Mouse (Mus musculus): ENCODE results near the gene Ap1s2. TPM values are rescaled to one million over a fixed set of nuclear protein-coding genes. Genes with fewer than 3 reads are reported as not detected.

The Ap1s2 gene
- total and polyA plus RNA-seq, 2 experiments from 2014 or later = 45.7 to 124 TPM

GRCm38 (mm10) chrX:163912791-163913190 is 4.0 kb downstream of the Ap1s2 start:
- no peak overlapping the region for H3K4me3 ChIP-seq (ENCODE audit: low read length)
- peak; percentile 79 for TF ChIP-seq CTCF (IDR thresholded peaks at IDR 0.05; ENCODE audit: low read depth)
- no peak overlapping the region for H3K27ac ChIP-seq
- H3K36me3 ChIP-seq (ENCODE audit: insufficient read depth, low read length) = no peaks in the 10 kb centered on the region
- H3K27me3 ChIP-seq (ENCODE audit: insufficient read depth, low read length) = no peaks in the 10 kb centered on the region
- H3K9me3 ChIP-seq (ENCODE audit: low read length) = no peaks in the 10 kb centered on the region
- H3K4me1 ChIP-seq (ENCODE audit: insufficient read depth, low read length) = no peaks in the 10 kb centered on the region
- DNase-seq (ENCODE audit: low spot score) = peak; percentile 51
- no peak for ATAC-seq
- H3K9ac ChIP-seq (replicated peaks; ENCODE audit: low read length) = no peak overlapping the region
- H3K4me2 ChIP-seq (ENCODE audit: low read depth, low read length) = no peak overlapping the region

- no peak for ATAC-seq
- Histone ChIP-seq H3K4me2 (ENCODE audit: low read depth, low read length) (no peak overlapping the region), H3K27me3 (ENCODE audit: insufficient read depth, low read length) (no peaks in the 10 kb centered on the region), H3K9ac (replicated peaks; ENCODE audit: low read length) (no peak overlapping the region), H3K4me1 (ENCODE audit: insufficient read depth, low read length) (no peaks in the 10 kb centered on the region), H3K4me3 (ENCODE audit: low read length) (no peak overlapping the region), H3K27ac (no peak overlapping the region), H3K9me3 (ENCODE audit: low read length) (no peaks in the 10 kb centered on the region), H3K36me3 (ENCODE audit: insufficient read depth, low read length) (no peaks in the 10 kb centered on the region)
- no peak for DNase-seq (ENCODE audit: low spot score)
- no peak for TF ChIP-seq CTCF (IDR thresholded peaks at IDR 0.05; ENCODE audit: low read depth)
These were observed 20.7 kb downstream of the Ap1s2 start for GRCm38 (mm10) chrX:163929550-163929949.

- no peak for TF ChIP-seq CTCF (IDR thresholded peaks at IDR 0.05; ENCODE audit: low read depth)
- no peaks in the 10 kb centered on the region for H3K4me1 ChIP-seq (ENCODE audit: insufficient read depth, low read length)
- no peak overlapping the region for H3K4me2 ChIP-seq (ENCODE audit: low read depth, low read length)
- no peaks in the 10 kb centered on the region for H3K9me3 ChIP-seq (ENCODE audit: low read length)
- H3K4me3 ChIP-seq (ENCODE audit: low read length) = no peak overlapping the region
- ATAC-seq (no peak), DNase-seq (ENCODE audit: low spot score) (no peak)
- 81% methylated on average over 8 of the region's 8 CpGs for WGBS
- no peak overlapping the region for H3K9ac ChIP-seq (replicated peaks; ENCODE audit: low read length)
- H3K27me3 ChIP-seq (ENCODE audit: insufficient read depth, low read length) = no peaks in the 10 kb centered on the region
- no peaks in the 10 kb centered on the region for H3K36me3 ChIP-seq (ENCODE audit: insufficient read depth, low read length)
- H3K27ac ChIP-seq = no peak overlapping the region
These were observed 25.9 kb downstream of the Ap1s2 start for GRCm38 (mm10) chrX:163934731-163935130.

- 88% methylated on average over 6 of the region's 6 CpGs for WGBS
- Histone ChIP-seq H3K4me3 (ENCODE audit: low read length) (no peak overlapping the region), H3K4me1 (ENCODE audit: insufficient read depth, low read length) (no peaks in the 10 kb centered on the region), H3K27ac (no peak overlapping the region), H3K4me2 (ENCODE audit: low read depth, low read length) (no peak overlapping the region), H3K9me3 (ENCODE audit: low read length) (no peaks in the 10 kb centered on the region), H3K36me3 (ENCODE audit: insufficient read depth, low read length) (no peaks in the 10 kb centered on the region), H3K27me3 (ENCODE audit: insufficient read depth, low read length) (no peaks in the 10 kb centered on the region), H3K9ac (replicated peaks; ENCODE audit: low read length) (no peak overlapping the region)
- TF ChIP-seq CTCF (IDR thresholded peaks at IDR 0.05; ENCODE audit: low read depth) = no peak
- DNase-seq (ENCODE audit: low spot score) = no peak
- no peak for ATAC-seq
These were observed 29.8 kb downstream of the Ap1s2 start for GRCm38 (mm10) chrX:163938587-163938986.

- H3K27ac ChIP-seq = no peak overlapping the region
- ATAC-seq = no peak
- no peak overlapping the region for H3K4me3 ChIP-seq (ENCODE audit: low read length)
- DNase-seq (ENCODE audit: low spot score) = no peak
- H3K36me3 ChIP-seq (ENCODE audit: insufficient read depth, low read length) = no peaks in the 10 kb centered on the region
- no peak overlapping the region for H3K9ac ChIP-seq (replicated peaks; ENCODE audit: low read length)
- H3K27me3 ChIP-seq (ENCODE audit: insufficient read depth, low read length) = no peaks in the 10 kb centered on the region
- 86% methylated on average over 3 of the region's 3 CpGs for WGBS
- H3K4me1 ChIP-seq (ENCODE audit: insufficient read depth, low read length) = no peaks in the 10 kb centered on the region
- H3K9me3 ChIP-seq (ENCODE audit: low read length) = no peaks in the 10 kb centered on the region
- H3K4me2 ChIP-seq (ENCODE audit: low read depth, low read length) = no peak overlapping the region
- no peak for TF ChIP-seq CTCF (IDR thresholded peaks at IDR 0.05; ENCODE audit: low read depth)
These were observed 35.6 kb downstream of the Ap1s2 start for GRCm38 (mm10) chrX:163944381-163944780.

- TF ChIP-seq CTCF (IDR thresholded peaks at IDR 0.05; ENCODE audit: low read depth) = no peak
- DNase-seq (ENCODE audit: low spot score) (no peak), ATAC-seq (no peak)
- Histone ChIP-seq H3K27me3 (ENCODE audit: insufficient read depth, low read length) (no peaks in the 10 kb centered on the region), H3K27ac (no peak overlapping the region), H3K36me3 (ENCODE audit: insufficient read depth, low read length) (peaks cover 8% of the 10 kb centered on the region), H3K4me3 (ENCODE audit: low read length) (no peak overlapping the region), H3K4me2 (ENCODE audit: low read depth, low read length) (no peak overlapping the region), H3K9me3 (ENCODE audit: low read length) (no peaks in the 10 kb centered on the region), H3K4me1 (ENCODE audit: insufficient read depth, low read length) (no peaks in the 10 kb centered on the region), H3K9ac (replicated peaks; ENCODE audit: low read length) (no peak overlapping the region)
- 61% methylated on average over 1 of the region's 1 CpGs for WGBS
These were observed 42.8 kb downstream of the Ap1s2 start for GRCm38 (mm10) chrX:163951618-163952017.

- Histone ChIP-seq H3K4me3 (ENCODE audit: low read length) (peak overlapping the region; percentile 61), H3K9me3 (ENCODE audit: low read length) (no peaks in the 10 kb centered on the region), H3K27me3 (ENCODE audit: insufficient read depth, low read length) (no peaks in the 10 kb centered on the region), H3K9ac (replicated peaks; ENCODE audit: low read length) (peak overlapping the region; percentile 75), H3K4me2 (ENCODE audit: low read depth, low read length) (peak overlapping the region; percentile 46), H3K27ac (no peak overlapping the region; the same call in 1 of the 2 replicates), H3K4me1 (ENCODE audit: insufficient read depth, low read length) (no peaks in the 10 kb centered on the region; the same call in 1 of the 2 replicates), H3K36me3 (ENCODE audit: insufficient read depth, low read length) (peaks cover 8% of the 10 kb centered on the region)
- ATAC-seq (0 out of 2 replicates have a peak, but pooled peaks have one; percentile 1), DNase-seq (ENCODE audit: low spot score) (no peak)
- TF ChIP-seq CTCF (IDR thresholded peaks at IDR 0.05; ENCODE audit: low read depth) = no peak
- 45% methylated on average over 12 of the region's 12 CpGs for WGBS
These were observed 48.6 kb downstream of the Ap1s2 start for GRCm38 (mm10) chrX:163957381-163957780.
